Mouse (Mus musculus): ENCODE results near the gene Zfp128.
"Not testable (repeated sequence)": the region's sequence is repeated elsewhere in the genome, so short reads cannot be mapped to it uniquely, and the experiment has no call there.

The Zfp128 gene

GRCm38 (mm10) chr7:12880911-12881660 lies at the start of gene Zfp128:
TSS of gene Zfp128 (plus strand) at chr7:12881177.
- peak; percentile 95 for DNase-seq (ENCODE audit: low read depth, low spot score)

- peak; percentile 97 for DNase-seq (ENCODE audit: low read depth, low spot score)
Measured at GRCm38 (mm10) chr7:12834162-12835120, 46.5 kb upstream of the Zfp128 start, which contains the start of gene Zfp110. TSS of gene Zfp110 (plus strand) at chr7:12834761.

DNA sequence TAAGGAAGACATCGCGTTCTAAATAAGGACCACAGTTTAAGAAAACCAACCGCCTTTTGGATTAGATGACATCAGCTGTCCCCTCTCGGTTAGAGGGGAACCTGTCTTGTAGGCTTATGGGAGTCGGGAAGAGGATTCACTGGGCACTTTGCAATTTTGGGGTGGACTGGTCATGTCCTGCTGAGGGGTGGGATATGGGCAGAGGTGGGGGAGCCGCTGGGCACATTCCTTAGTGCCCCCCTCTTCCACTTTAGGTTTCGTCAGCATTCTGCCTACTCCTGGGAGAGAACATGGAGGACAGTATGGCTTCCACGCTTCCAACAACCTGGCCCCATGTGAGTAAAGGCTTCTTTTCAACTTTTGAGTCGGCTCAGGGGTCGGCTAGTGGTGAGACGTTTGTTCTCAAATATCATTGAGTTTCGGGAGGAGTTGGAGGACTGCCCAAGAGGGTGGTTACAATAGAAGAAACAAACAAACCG lies 45.7 kb upstream of the Zfp128 start:
- no peak for DNase-seq (ENCODE audit: low read depth, low spot score)

DNA sequence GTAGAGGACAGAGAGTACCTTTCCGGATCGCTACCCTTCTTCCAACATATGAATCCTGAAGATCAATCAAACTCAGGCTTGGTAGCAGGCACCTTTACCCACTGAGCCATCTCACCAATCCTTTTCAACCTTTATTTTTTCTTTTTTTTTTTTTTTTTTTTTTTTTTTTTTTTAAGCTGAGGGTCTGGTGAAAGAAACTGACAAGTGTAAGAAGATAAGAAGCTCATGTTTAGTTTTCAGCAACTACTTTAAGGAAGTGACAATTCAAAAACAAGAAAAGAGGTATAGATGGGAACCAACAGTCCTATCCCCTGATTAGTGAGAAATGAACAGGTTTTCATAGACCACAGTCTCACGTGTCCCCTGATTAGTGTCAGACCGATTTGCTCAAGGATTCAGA lies 45.2 kb upstream of the Zfp128 start:
- no peak for DNase-seq (ENCODE audit: low read depth, low spot score)

DNA sequence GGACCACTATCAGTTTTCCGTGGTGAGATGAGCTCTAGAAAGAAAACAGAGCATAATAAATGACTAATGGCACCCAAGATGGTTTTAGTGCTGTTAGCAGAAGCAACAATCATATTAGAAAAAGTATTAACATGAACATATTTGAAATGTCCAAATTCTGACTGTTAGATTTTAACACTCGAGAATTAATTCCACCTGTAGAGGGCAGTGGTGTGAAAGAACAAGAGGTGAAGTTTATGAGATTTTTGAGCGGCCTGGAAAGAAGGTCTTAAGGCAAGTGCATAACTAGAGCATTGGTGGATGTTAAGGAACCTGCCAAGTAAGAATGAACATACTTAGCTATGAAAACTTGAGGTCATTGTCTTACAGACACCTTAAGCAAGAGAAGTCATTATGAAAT lies 6.7 kb upstream of the Zfp128 start:
- peak; percentile 59 for DNase-seq (ENCODE audit: low read depth, low spot score)

GRCm38 (mm10) chr7:12880036-12880435 lies 941 bp upstream of the Zfp128 start:
- no peak for DNase-seq (ENCODE audit: low read depth, low spot score)

DNA sequence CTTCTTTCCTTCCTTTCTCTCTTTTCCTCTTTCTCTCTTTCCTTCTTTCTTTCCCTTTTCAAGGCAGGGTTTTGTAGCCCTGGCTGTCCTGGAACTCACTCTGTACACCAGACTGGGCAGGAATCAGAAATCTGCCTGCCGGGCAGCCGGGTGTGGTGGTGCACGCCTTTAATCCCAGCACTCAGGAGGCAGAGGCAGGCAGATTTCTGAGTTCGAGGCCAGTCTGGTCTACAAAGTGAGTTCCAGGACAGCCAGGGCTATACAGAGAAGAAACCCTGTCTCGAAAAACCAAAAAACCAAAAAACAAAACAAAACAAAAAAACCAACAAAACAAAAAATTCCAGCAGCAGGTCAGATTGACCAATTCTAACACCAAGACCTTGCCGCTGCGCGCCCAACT lies 480 bp upstream of the Zfp128 start:
- DNase-seq (ENCODE audit: low read depth, low spot score), result not testable (repeated sequence)

DNA sequence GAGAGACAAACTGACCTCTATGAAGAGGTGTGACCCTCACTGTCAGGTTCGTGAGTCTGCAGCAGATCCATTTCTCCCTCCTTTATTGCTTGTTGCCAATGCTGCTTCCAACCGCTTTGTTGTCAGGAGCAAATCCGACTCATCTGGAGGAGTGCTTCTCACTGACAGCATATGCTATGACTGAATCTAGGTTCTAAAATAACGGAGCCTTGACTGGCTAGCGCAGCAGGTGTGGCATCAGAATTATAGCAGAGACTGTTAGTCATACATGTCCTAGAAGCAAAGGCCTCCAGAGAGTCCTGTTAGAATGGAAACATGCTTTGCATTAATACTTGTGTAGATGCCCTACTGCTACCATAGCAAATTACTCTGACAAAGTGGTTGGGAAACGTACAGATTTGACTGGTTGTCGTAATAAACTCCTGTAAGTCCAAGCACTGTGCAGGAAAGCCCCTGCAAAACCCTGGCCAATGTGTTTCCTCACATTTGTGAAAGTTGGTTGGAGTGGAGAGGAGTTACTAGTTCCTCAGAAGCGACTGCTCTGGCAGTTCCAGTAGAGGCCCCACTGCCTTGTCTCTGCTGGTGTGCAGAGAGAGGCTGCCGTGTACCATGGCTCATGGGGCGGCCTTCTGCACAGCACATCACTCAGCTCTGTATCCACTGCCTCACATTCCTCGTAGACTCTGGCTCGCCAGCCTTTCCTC lies 5.7 kb downstream of the Zfp128 start:
- DNase-seq (ENCODE audit: low read depth, low spot score), result no peak

- DNase-seq (ENCODE audit: low read depth, low spot score), result no peak
Measured at GRCm38 (mm10) chr7:12887585-12887984, 6.6 kb downstream of the Zfp128 start.

GRCm38 (mm10) chr7:12890928-12891327 lies 10.0 kb downstream of the Zfp128 start:
- DNase-seq (ENCODE audit: low read depth, low spot score), result no peak

DNA sequence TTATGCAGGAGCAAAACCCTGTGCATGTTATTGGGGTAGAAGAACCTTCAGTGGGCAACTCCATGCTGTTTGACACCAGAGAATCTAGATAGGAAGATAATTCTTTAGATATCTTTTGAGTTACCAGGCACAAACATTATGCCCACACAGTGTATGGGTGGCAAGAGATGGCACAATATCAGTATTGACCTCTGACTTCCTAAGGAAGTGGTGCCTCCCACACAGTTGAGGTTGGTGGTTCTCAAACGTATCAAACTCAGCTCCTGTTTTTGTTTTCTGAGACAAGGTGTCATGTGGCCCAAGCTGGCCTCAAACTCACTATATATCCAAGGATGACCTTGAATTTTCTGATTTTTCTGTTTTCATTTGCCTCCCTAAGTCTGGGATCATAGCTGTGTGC lies 10.4 kb downstream of the Zfp128 start:
- DNase-seq (ENCODE audit: low read depth, low spot score), result no peak

DNA sequence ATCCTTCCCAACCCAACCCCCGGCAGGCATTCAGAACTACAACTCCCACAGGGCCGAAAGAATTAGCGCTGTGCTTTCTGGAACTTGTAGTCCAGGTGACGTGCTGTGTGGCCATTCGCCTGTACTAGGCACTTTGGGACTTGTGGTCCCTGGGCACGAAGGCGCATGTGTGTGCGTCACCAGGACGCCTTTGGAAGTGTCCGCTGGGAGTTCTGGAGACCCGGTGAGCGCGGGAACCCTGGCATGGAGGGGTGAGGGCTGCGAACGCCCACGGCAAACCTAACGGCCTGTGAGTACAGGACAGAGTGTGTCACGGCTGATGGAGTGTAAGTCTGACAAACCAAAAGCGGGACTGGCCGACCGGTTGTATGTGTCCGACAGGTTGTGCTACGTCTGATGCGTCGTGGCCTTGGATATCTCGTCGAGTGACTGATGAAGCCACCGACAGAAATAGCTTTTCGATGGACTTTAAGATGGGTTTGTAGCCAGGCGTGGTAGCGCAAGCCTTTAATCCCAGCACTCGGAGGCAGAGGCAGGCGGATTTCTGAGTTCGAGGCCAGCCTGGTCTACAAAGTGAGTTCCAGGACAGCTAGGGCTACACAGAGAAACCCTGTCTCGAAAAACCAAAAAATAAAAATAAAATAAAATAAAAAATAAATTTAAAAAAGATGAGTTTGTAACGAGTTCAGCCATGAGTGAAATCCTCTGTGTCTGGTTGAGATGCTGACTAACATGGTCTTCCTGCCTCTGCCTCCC lies 16.9 kb downstream of the Zfp128 start, which contains the start of gene Zscan22:
Gene Zscan22 (plus strand): TSS at position 161 of the 756 bp plus-strand sequence.
- peak; percentile 87 for DNase-seq (ENCODE audit: low read depth, low spot score)

GRCm38 (mm10) chr7:12901517-12901916 lies 20.5 kb downstream of the Zfp128 start:
- DNase-seq (ENCODE audit: low read depth, low spot score), result no peak

DNA sequence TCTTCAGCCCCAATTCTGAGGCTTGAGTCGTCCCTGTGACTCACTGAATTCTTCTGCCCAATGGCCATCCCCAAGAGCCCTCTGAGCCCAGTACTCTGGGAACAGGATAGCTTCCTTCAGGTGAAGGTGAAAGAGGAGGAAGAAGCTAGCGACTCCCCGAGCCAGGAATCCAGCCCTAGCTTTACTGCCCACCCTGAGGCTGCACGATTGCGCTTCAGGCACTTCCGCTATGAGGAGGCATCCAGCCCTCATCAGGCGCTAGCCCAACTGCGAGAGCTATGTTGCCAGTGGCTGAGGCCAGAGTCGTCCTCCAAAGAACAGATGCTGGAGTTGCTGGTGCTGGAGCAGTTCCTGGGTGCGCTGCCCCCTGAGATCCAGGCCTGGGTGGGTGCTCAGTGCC lies 22.6 kb downstream of the Zfp128 start:
- DNase-seq (ENCODE audit: low read depth, low spot score), result peak; percentile 78

DNA sequence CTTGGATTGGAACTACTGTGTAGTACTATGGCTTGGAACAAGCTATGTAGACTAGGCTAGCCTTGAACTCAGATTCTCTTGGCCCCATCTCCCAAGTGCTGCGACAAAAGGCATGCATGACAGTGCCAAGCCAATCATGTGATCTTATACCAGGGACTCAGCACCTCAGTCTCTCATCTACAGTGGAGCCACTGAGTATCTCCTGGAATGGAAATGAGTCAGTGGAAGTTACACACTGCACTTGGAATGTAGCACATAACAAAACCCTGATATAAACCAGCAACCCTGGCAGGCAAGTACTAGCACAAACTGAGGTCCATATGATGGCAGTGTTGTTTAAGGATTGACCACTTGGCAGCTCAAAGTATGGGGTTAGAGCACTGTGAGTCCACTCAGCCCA lies 24.2 kb downstream of the Zfp128 start:
- no peak for DNase-seq (ENCODE audit: low read depth, low spot score)

- DNase-seq (ENCODE audit: low read depth, low spot score), result peak; percentile 84
Measured at GRCm38 (mm10) chr7:12909498-12909962, 28.6 kb downstream of the Zfp128 start.

DNA sequence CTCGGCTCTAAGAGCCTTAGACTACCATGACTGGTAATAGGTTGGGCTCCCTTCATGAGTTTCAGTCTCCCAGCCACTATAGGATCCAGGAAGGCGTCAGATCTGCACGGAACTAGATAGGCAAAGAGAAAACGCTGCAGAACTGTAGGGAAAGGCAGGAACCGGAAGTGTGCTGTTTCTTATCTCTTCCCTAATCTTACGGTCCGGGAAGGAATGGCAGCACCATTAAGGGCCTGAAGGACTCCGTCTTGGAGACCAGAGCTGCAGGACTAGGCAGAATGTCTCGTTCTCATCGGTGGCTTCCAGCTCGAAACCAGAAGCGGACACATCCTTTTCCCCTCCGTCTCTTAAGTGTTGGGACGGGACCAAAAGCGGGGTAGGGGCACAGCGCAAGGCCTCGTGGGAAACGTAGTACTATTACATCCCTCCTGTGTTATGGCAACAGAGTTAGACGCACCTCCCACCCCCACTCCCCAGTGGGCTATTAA lies 29.2 kb downstream of the Zfp128 start:
- DNase-seq (ENCODE audit: low read depth, low spot score), result peak; percentile 83

DNA sequence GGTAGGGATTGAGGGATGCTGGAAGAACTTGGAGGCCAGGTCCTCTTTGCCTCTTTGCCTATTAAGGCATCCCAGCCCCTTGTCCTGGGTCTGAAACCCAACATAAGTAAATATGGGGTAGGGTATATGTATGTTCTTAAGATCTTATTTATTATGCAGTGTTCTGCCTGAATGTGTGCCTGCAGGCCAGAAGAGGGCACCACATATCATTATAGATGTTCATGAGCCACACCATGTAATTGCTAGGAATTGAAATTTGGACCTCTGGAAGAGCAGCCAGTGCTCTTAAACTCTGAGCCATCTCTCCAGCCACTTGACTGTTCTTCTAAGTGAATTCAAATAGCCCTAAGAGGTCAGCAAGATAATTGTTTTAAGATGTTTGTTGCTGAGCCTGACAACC lies 32.6 kb downstream of the Zfp128 start:
- DNase-seq (ENCODE audit: low read depth, low spot score), result peak; percentile 56

- DNase-seq (ENCODE audit: low read depth, low spot score), result not testable (repeated sequence)
Measured at GRCm38 (mm10) chr7:12920495-12920894, 39.5 kb downstream of the Zfp128 start.

GRCm38 (mm10) chr7:12921318-12921704 lies 40.3 kb downstream of the Zfp128 start:
- DNase-seq (ENCODE audit: low read depth, low spot score), result no peak
